Mouse (Mus musculus) hindbrain, embryonic 13.5 days (tissue): ENCODE results near the gene Notch2. TPM values are rescaled to one million over a fixed set of nuclear protein-coding genes. Genes with fewer than 3 reads are reported as not detected.

Experiments used
- ATAC-seq: fragments of 200-750 bp; cut with Nextera tagmentation; 2 replicates; pipeline ENCODE4 v1.8.0; 2017; ENCODE audit warnings: moderate TSS enrichment; ENCODE audit not compliant: low FRiP score
- H3K27ac ChIP-seq: fragments of 300-500 bp; sonication (generic); 2 replicates; pipeline ENCODE4 v1.5.1; 2015; ENCODE audit warnings: inconsistent platforms, mild to moderate bottlenecking, moderate library complexity
- H3K27me3 ChIP-seq: fragments of 300-500 bp; sonication (generic); 2 replicates; pipeline ENCODE4 v1.6.1; 2015; ENCODE audit warnings: mild to moderate bottlenecking, inconsistent platforms
- H3K36me3 ChIP-seq: fragments of 300-500 bp; sonication (generic); 2 replicates; pipeline ENCODE4 v1.6.1; 2015; ENCODE audit warnings: mild to moderate bottlenecking, inconsistent platforms
- H3K4me1 ChIP-seq: fragments of 300-500 bp; sonication (generic); replicated peaks from 2 replicates; pipeline ENCODE4 v1.6.1; 2015; ENCODE audit warnings: inconsistent platforms
- H3K4me2 ChIP-seq: fragments of 300-500 bp; sonication (generic); 2 replicates; pipeline ENCODE4 v1.6.1; 2015; ENCODE audit warnings: inconsistent platforms, mild to moderate bottlenecking, moderate library complexity
- H3K4me3 ChIP-seq: fragments of 300-500 bp; sonication (generic); 2 replicates; pipeline ENCODE4 v1.5.1; 2015; ENCODE audit warnings: mild to moderate bottlenecking, inconsistent platforms
- H3K9ac ChIP-seq: fragments of 300-500 bp; sonication (generic); 2 replicates; pipeline ENCODE4 v1.6.1; 2015; ENCODE audit warnings: mild to moderate bottlenecking, inconsistent platforms
- H3K9me3 ChIP-seq: fragments of 300-500 bp; sonication (generic); 2 replicates; pipeline ENCODE4 v1.6.1; 2016; ENCODE audit warnings: inconsistent platforms
- WGBS: fragments of 180-500 bp; shearing (Covaris S2); methylation state at CpG from one replicate; pipeline ENCODE4 v1.1.7; 2015; 5-methylcytosine and 5-hydroxymethylcytosine counted together
- polyA plus RNA-seq: library from polyadenylated mRNA; unstranded; fragments of >200 nt; fragmentation: Nextera tagmentation; extraction: Ambion mirVana; gene quantifications from 2 replicates; pipeline ENCODE4 v1.2.1, GENCODE M21; 2015

The Notch2 gene
- polyA plus RNA-seq, 1 experiment from 2014 or later: 12.0 TPM

DNA sequence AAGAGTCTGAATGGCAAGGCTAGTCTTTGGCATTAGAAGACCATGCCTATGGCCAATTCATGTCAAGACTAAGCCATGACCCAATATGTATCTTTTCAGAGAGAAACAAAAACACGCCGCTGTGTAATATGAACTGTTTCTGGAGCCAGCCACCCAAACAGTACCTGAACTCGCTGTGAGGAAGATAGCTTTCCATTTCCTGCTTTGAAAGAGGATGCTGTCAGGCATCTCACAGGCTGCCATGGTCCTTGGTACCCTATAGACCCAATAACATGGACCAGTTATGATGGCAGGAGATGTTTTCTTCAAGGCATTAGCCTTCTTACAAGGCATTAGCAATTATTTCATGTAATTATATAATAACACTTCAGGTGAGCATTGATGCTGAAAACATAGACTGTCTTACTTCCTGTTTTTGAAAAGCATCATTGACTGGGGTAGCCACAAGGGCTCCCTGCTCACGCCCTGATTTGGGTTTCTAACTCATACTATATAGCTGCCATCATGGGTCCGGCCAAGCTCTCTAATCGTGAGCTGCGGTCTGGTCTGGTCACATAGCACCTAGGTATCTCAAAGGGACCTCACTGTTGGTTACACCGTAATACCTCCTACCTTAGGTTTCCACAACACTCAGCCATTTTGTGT lies 32.5 kb upstream of the Notch2 start:
- no peaks in the 10 kb centered on the region for H3K27me3 ChIP-seq
- no peak overlapping the region for H3K4me3 ChIP-seq
- H3K9ac ChIP-seq: no peak overlapping the region
- no peak overlapping the region for H3K4me2 ChIP-seq
- H3K36me3 ChIP-seq: no peaks in the 10 kb centered on the region
- 95% methylated on average over 8 of the region's 8 CpGs for WGBS
- no peaks in the 10 kb centered on the region for H3K9me3 ChIP-seq
- ATAC-seq: no peak
- H3K27ac ChIP-seq: no peak overlapping the region
- no peaks in the 10 kb centered on the region for H3K4me1 ChIP-seq

DNA sequence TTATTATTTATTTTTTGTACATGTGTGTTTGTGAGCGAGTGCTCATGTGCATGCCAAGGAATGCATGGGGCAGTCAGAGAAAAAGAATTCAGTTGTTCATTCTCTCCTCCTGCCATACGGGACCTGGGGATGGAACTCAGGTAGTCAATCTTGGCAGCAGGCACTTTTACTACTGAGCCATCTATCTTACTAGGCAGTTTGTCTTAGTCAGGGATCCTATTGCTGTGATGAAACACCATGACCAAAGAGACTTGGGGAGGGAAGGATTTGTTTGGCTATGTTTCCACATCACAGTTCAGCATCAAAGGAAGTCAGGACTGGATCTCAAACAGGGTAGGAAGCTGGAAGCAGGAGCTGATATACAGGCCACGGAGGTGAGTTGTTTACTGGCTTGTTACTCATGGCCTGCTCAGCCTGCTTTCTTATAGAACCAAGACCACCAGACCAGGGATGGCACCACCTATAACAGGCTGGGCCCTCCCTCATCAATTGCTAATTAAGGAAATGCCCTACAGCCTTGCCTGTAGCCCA lies 31.9 kb upstream of the Notch2 start:
- no peaks in the 10 kb centered on the region for H3K4me1 ChIP-seq
- ATAC-seq: no peak
- 73% methylated on average over 3 of the region's 3 CpGs for WGBS

DNA sequence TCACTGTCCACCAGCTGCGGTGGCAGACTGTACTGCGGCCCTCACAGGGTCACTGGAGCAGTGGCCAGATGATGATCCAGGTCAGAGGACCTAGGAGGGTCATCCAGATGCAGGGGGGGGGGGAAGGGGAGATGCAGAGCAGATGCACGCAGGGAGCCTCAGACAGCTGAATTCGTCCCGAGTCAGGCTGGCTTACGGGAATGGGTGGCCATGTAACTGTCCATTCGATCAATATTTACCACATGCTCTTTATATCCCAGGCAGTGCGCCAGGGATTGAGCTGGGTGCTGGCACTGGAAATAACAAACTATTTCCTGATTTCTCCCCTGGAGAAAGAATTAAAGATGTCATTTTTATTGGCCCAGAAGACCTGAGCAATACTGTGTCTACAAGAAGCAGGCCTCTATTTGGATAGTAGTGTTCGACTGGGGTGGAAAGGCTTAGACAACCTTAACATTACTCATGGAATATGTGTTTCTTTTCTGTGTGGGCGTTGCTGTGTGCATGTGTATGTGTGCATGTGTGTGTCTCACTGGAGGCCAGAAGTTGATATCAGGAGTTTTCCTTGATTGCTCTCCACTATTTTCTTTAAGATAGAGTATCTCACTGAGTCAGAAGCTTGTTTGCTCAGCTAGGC lies 28.3 kb upstream of the Notch2 start:
- no peak overlapping the region for H3K9ac ChIP-seq
- H3K36me3 ChIP-seq: no peaks in the 10 kb centered on the region
- 84% methylated on average over 10 of the region's 10 CpGs for WGBS
- H3K9me3 ChIP-seq: no peaks in the 10 kb centered on the region
- ATAC-seq: no peak
- no peak overlapping the region for H3K27ac ChIP-seq
- H3K27me3 ChIP-seq: no peaks in the 10 kb centered on the region
- H3K4me2 ChIP-seq: no peak overlapping the region
- no peaks in the 10 kb centered on the region for H3K4me1 ChIP-seq
- no peak overlapping the region for H3K4me3 ChIP-seq

More for the DNA sequence above, 31.9 kb upstream of the Notch2 start:
- H3K4me3 ChIP-seq: no peak overlapping the region
- H3K4me2 ChIP-seq: no peak overlapping the region
- no peaks in the 10 kb centered on the region for H3K36me3 ChIP-seq
- H3K27me3 ChIP-seq: no peaks in the 10 kb centered on the region
- H3K9ac ChIP-seq: no peak overlapping the region
- no peak overlapping the region for H3K27ac ChIP-seq
- H3K9me3 ChIP-seq: no peaks in the 10 kb centered on the region

DNA sequence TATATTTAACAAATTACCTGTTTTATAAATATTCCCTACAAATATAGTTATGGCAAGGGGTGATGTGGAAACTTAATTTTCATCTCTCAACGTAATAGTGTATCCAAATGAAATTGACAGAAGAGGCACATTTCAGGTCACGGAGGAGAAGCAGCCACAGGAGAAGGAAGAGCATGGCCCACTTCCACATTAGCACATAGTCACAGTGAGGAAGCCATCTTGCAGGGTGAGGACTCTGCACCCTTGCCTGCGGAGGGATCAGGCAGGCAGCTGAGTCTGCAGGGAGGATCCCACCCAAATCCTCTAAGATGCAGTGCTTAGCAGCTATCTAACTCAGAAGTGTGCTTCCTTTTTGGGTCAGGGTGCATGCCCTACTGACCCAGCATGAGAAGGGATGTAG lies 27.6 kb upstream of the Notch2 start:
- H3K9ac ChIP-seq: no peak overlapping the region
- H3K27me3 ChIP-seq: no peaks in the 10 kb centered on the region
- H3K4me1 ChIP-seq: no peaks in the 10 kb centered on the region
- no peak for ATAC-seq
- H3K4me2 ChIP-seq: no peak overlapping the region
- H3K9me3 ChIP-seq: no peaks in the 10 kb centered on the region
- no peak overlapping the region for H3K4me3 ChIP-seq
- 89% methylated on average over 3 of the region's 3 CpGs for WGBS
- no peaks in the 10 kb centered on the region for H3K36me3 ChIP-seq
- no peak overlapping the region for H3K27ac ChIP-seq

DNA sequence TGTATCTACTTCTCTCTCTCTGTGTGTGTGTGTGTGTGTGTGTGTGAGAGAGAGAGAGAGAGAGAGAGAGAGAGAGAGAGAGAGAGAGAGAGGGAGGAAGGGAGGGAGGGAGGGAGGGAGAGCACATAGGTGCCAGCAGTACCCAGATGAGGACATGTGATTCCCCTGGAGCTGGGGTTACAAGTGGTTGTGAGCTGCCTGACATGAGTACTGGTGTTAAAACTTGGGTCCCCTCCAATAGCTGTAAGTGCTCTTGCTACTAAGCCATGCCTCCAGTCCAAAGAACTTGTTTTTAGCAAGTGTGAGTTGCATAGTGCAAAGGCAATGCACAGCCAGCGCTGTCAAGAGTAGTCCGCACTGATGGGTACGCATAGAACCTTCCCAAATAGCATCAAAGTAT lies 26.2 kb upstream of the Notch2 start:
- H3K4me3 ChIP-seq: no peak overlapping the region
- H3K4me1 ChIP-seq: no peaks in the 10 kb centered on the region
- H3K9ac ChIP-seq: no peak overlapping the region
- no peak for ATAC-seq
- H3K4me2 ChIP-seq: no peak overlapping the region
- H3K36me3 ChIP-seq: no peaks in the 10 kb centered on the region
- H3K9me3 ChIP-seq: no peaks in the 10 kb centered on the region
- WGBS: 91% methylated on average over 3 of the region's 3 CpGs
- no peak overlapping the region for H3K27ac ChIP-seq
- H3K27me3 ChIP-seq: no peaks in the 10 kb centered on the region

DNA sequence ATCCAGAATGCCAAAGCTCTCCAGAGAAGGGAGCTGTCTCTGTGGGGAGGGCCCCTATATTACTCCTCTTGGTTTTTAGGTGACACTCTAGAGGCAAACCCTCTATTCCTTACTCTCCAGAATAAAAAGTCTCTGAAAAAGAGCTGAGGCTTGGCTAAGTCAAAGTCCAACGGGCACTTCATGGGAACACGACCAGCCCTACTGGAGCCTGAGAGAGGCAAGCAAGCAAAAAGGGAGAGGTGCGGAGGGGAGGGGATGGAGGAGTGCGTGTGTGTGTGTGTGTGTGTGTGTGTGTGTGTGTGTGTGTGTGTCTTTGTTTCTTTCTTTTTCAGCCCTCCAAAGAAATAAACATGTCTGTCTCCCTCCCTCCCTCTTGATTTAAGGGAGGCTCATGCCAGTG lies 24.6 kb upstream of the Notch2 start:
- no peak for ATAC-seq
- WGBS: 70% methylated on average over 4 of the region's 4 CpGs

DNA sequence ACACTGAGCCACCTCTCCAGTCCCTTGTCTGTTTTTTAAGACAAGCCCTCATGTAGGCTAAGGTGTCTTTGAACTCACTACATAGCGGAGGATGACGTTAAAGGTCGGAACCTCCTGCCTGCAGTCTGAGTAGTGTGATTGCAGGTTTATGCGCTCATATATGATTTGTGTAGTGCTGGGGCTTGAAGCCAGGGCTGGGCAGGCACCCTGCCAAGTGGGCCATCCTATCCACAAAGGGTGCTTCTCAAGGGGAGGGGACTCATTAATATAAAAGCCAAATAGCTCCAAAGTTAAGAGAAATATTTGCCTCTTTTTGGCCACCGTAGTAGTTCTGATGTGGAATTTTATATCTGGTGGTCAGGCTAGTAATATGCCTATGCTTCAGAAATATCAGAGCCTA lies 22.8 kb upstream of the Notch2 start:
- 96% methylated on average over 5 of the region's 5 CpGs for WGBS
- H3K4me1 ChIP-seq: no peaks in the 10 kb centered on the region
- no peak overlapping the region for H3K9ac ChIP-seq
- no peak for ATAC-seq
- H3K9me3 ChIP-seq: no peaks in the 10 kb centered on the region
- H3K4me3 ChIP-seq: no peak overlapping the region
- H3K27me3 ChIP-seq: no peaks in the 10 kb centered on the region
- H3K36me3 ChIP-seq: no peaks in the 10 kb centered on the region
- H3K27ac ChIP-seq: no peak overlapping the region
- H3K4me2 ChIP-seq: no peak overlapping the region

More for the DNA sequence above, 24.6 kb upstream of the Notch2 start:
- Histone ChIP-seq H3K9me3 (no peaks in the 10 kb centered on the region), H3K4me3 (no peak overlapping the region), H3K27ac (no peak overlapping the region), H3K9ac (no peak overlapping the region), H3K36me3 (no peaks in the 10 kb centered on the region), H3K4me2 (no peak overlapping the region), H3K27me3 (no peaks in the 10 kb centered on the region), H3K4me1 (no peaks in the 10 kb centered on the region)

DNA sequence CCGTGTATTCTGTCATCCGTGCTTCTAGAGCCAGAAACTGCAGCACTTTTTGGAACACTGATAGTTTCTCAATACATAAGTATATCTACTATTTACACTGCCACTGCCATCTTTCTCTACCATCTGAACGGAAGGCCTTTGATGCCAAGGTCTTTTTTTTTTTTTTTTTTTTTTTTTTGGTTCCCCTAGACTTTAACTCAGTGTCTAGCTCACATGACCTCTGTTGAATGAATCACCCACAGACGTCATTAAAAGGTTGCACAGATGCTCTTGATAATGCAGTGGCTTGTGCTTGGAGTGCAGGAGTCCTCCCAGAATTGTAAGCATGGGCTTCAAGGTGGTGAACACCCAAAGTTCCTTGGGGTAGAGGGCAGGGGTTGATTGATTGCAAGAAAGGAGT lies 21.0 kb upstream of the Notch2 start:
- Histone ChIP-seq H3K36me3 (no peaks in the 10 kb centered on the region), H3K9me3 (no peaks in the 10 kb centered on the region), H3K4me2 (no peak overlapping the region), H3K4me3 (no peak overlapping the region), H3K27ac (no peak overlapping the region), H3K27me3 (no peaks in the 10 kb centered on the region), H3K4me1 (no peaks in the 10 kb centered on the region), H3K9ac (no peak overlapping the region)
- WGBS: 71% methylated on average over 4 of the region's 4 CpGs
- ATAC-seq: no peak

DNA sequence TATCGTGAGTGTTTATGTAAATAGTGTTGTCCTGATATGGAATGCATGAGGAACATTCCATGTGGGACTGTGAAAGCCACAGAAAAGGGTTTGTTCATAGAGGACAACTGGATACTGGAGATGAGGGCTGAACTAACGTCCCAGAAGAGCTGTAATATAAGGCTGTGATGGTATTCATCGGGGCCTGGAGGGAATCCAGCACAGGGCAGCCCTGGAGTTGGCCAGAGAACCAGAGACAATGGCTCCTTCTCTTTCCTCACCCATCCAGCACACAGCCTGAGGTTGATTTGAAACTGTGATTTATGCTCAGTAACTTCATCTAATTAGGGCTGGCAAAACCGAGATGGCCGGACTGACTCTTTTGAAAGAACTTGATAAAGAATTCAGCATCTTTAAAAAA lies 20.1 kb upstream of the Notch2 start:
- ATAC-seq: no peak
- Histone ChIP-seq H3K27ac (no peak overlapping the region), H3K4me3 (no peak overlapping the region), H3K9ac (no peak overlapping the region), H3K9me3 (no peaks in the 10 kb centered on the region), H3K27me3 (no peaks in the 10 kb centered on the region), H3K4me2 (no peak overlapping the region), H3K4me1 (no peaks in the 10 kb centered on the region), H3K36me3 (no peaks in the 10 kb centered on the region)
- WGBS: 66% methylated on average over 5 of the region's 5 CpGs

DNA sequence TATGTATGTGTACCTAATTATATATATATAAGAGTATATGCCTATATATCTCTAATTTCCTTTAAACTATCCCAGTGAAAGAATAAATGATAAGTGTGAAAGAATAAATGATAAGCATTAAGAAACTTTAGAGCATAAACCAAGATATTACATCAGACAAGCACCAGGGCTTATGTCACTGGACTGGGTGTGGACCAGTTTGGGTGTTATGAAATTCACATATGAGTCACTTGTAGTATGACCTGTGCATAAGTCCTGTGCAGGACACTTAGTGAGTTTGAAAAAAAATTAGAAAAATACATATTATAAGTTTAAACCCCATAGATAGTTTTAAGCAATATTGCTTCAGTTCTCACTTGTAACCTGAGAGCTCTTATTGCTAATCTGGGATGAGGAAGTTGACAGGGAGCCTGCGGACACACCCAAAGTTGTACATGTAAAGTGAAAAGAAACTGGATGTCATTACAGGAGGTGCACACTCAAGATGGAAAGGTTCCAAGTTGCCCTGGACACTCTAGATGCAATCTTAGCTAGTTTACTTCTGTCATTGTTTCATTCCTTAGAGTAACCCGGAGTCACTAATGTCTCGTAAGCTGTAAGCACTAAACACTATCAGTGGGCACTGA lies 19.3 kb upstream of the Notch2 start:
- no peak for ATAC-seq
- Histone ChIP-seq H3K9ac (no peak overlapping the region), H3K27me3 (no peaks in the 10 kb centered on the region), H3K36me3 (no peaks in the 10 kb centered on the region), H3K4me1 (no peaks in the 10 kb centered on the region), H3K4me3 (no peak overlapping the region), H3K27ac (no peak overlapping the region), H3K4me2 (no peak overlapping the region), H3K9me3 (no peaks in the 10 kb centered on the region)
- WGBS: 78% methylated on average over 3 of the region's 3 CpGs

DNA sequence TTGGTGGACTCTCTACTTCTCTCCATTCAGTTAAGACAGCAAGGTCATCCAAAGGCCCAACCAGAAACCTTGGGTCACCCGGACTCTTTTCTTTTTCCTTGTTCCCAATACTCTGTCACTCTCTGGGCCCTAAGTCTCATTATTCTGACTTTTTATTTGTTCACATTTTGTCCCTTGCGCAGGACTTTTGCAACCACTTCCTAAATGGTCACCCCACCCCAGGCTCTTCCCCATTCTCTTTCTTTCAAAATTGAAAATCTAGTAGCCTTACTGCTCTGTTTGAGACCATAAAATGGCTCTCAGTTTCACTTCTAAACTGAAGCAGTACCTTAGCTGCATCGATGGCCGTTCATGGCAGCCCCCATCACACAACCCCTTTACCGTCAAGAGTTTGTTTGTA lies 18.5 kb upstream of the Notch2 start:
- ATAC-seq: no peak
- WGBS: 94% methylated on average over 5 of the region's 5 CpGs
- Histone ChIP-seq H3K9me3 (no peaks in the 10 kb centered on the region), H3K36me3 (no peaks in the 10 kb centered on the region), H3K9ac (no peak overlapping the region), H3K27me3 (no peaks in the 10 kb centered on the region), H3K4me3 (no peak overlapping the region), H3K4me1 (no peaks in the 10 kb centered on the region), H3K27ac (no peak overlapping the region), H3K4me2 (no peak overlapping the region)

DNA sequence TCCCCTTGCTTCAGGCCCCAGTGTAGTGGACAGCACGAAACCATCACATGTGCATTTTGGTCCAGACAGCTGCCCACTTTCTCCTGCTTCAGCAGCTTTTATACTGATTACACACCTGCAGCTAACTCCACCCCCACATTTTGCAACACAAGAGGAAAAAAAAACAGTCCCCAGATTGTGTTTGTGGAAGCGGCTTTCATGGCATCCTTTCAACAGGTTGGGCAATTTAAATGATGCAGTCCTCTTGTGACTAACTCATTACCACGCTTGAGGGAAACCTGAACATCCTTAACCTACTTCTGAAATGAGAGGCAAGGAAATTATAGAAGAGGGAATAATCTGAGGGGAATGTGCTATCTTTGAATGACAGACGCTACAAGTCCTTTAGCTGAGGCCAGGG lies 15.0 kb upstream of the Notch2 start:
- no peak overlapping the region for H3K4me2 ChIP-seq
- no peak for ATAC-seq
- no peaks in the 10 kb centered on the region for H3K9me3 ChIP-seq
- H3K27me3 ChIP-seq: no peaks in the 10 kb centered on the region
- H3K36me3 ChIP-seq: no peaks in the 10 kb centered on the region
- H3K9ac ChIP-seq: no peak overlapping the region
- H3K4me1 ChIP-seq: no peaks in the 10 kb centered on the region
- 81% methylated on average over 4 of the region's 4 CpGs for WGBS
- H3K4me3 ChIP-seq: no peak overlapping the region
- no peak overlapping the region for H3K27ac ChIP-seq

DNA sequence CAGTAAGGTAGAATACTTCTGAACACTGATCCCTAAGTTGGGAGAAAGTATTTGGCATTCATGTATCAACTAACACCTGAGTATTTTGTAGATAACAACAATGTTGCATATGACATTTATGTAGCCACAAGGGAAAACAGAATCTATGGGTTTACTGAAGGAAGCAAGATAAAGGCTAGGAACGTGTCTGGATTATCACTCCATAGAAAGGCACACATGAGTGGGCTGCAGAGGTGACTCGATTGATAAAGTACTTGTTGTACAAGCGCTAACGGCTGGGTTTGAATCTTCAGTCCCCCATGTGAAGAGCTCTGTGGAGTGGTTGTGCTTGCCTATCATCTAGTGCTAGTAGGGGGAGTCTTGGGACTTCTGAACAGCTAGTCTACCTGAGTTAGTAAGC lies 9.8 kb upstream of the Notch2 start:
- ATAC-seq: no peak
- Histone ChIP-seq H3K27me3 (no peaks in the 10 kb centered on the region), H3K27ac (no peak overlapping the region), H3K9me3 (no peaks in the 10 kb centered on the region), H3K36me3 (no peaks in the 10 kb centered on the region), H3K4me1 (peaks cover 6% of the 10 kb centered on the region; the same call in 1 of the 2 replicates), H3K4me3 (no peak overlapping the region), H3K4me2 (no peak overlapping the region), H3K9ac (no peak overlapping the region)
- WGBS: 90% methylated on average over 4 of the region's 4 CpGs
